Mouse (Mus musculus): Measurements from ENCODE around the gene Cltb. TPM values are rescaled to one million over a fixed set of nuclear protein-coding genes. Genes with fewer than 3 reads are reported as not detected.

Cltb gene
- total RNA-seq, 2 experiments from 2014 or later: 157 to 180 TPM

- DNase-seq (ENCODE audit: low spot score): no peak
Measured at GRCm38 (mm10) chr13:54564232-54565200, 46.6 kb downstream of the Cltb start.

DNA sequence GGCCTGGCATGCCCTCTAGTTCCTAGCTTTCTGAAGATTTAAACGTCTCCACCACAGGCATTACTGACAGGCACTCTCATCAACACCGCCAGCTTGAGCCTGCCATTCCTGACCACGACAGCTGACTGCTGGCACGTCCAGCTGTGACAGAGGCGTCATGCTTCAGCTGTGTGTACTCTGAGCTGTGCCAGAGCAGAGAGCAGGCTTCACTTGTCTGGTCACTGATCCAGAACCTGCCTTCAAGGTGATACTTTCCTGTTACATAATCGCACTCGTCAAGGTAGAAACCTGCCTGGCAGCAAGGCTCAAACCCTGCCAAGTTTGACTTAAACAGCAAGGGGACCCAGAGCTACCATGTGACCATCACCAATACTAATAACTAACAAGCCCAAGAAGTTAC, 48.6 kb downstream of the Cltb start:
- no peak for DNase-seq (ENCODE audit: low spot score)

DNA sequence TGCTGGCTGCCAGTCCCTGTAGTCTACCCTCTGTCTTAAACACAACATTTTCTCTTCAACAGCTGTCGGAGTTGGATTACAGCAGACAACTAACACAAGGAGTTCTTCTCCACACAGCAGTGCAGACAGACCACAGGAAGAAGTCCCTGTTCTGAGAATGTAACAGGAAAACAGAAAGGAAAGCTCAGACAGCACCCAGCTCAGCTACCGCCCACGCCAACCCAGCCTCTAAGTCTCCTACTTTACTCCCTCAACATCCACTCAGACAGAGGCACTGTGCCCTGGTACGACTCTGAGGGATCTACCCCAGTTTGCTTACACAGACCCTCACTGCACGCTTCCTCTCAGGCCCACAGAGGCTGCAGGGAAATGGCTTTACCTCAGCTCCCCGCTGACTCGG, 50.5 kb downstream of the Cltb start:
- no peak for DNase-seq (ENCODE audit: low spot score)

DNA sequence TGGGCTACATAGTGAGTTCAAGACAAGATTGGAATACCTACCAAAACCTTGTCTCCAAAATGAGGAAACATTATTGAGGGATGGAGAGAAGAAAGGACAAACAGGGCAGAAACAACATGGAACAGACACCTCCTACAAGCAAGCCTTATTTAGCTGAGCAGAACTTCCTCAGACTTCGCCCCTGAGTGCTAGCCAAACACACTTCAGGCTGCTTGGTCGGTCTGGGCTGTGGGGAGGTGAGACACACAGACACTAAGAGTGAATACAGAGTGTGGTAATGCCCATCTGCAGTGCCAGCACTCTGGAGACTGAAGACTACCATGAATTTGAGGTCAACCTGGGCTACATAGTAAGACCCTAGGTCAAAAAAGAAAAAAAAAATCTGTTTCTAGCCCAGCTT, 51.5 kb downstream of the Cltb start:
- DNase-seq (ENCODE audit: low spot score): no peak

DNA sequence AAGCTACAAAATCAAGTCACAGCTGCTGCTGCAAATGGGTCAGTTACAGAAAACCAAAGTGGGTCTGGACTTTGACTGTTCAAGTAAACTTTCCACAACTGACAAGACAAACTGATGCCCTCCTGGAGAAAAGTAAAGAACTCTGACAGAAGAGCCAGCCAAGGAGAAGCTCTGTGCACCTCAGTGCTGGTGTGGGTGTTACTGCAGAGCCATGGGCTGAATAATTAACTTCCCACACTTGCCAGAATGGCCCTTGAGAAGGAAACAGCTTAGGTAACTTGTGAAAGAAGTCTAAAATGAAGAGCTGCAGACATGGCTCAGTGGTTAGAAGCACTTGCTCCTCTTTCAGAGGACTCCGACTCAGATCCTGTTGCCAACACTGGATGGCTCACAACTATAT, 53.5 kb downstream of the Cltb start:
- no peak for DNase-seq (ENCODE audit: low spot score)

- DNase-seq (ENCODE audit: low spot score): peak; percentile 86
Measured at GRCm38 (mm10) chr13:54556796-54557195, 54.3 kb downstream of the Cltb start.

DNA sequence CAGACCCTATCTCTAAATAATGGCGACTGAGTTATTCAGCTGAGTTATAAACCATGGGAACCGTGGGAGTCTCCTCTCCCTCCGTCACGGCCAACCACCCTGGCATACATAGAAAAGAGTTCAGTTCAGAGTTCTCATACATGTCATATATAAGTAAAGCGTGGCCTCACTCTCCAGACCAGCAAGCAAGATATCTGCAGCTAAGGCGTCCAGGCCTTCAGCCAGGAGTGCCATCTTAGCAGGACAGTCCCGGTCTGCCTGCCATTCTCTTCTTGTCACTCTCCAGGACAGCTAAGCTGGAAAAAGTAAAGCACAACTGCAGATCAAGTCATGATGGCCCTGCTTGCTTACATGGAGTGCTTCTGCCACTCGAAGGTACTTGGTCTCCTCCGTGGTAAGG, 55.0 kb downstream of the Cltb start:
- no peak for DNase-seq (ENCODE audit: low spot score)

GRCm38 (mm10) chr13:54548036-54548435, 63.1 kb downstream of the Cltb start:
- DNase-seq (ENCODE audit: low spot score): no peak

Small RNA genes lying within 50 kb of the gene (microRNA-seq; reads per million reads assigned to microRNA genes)
- gene Gm24195: not detected

Other genes starting within 250 kb of the Cltb start
- gene Cplx2, start 240.0 kb downstream of the Cltb start, total RNA-seq (2021): under 1 TPM; 0.41 to 0.88 TPM
- gene Thoc3, start 142.5 kb downstream of the Cltb start, total RNA-seq (2021): 10 to 100 TPM; 12.8 to 13.5 TPM
- gene Simc1, start 107.6 kb downstream of the Cltb start, total RNA-seq (2021): 1 to 10 TPM; 2.2 to 2.9 TPM
- gene 4833439L19Rik, start 45.9 kb downstream of the Cltb start, total RNA-seq (2021): 100 to 1,000 TPM; 203 to 215 TPM
- gene Arl10, start 36.3 kb downstream of the Cltb start, total RNA-seq (2021): 1 to 10 TPM; 2.6 TPM
- gene Nop16, start 21.3 kb downstream of the Cltb start, total RNA-seq (2021): 10 to 100 TPM; 16.3 to 19.7 TPM
- 100 to 1,000 TPM; 151 to 154 TPM for gene Higd2a, start 21.1 kb downstream of the Cltb start, total RNA-seq (2021)
- 10 to 100 TPM; 12.0 to 16.4 TPM for gene Faf2, start 10.4 kb upstream of the Cltb start, total RNA-seq (2021)
- gene Rnf44, start 82.6 kb upstream of the Cltb start, total RNA-seq (2021): 10 to 100 TPM; 23.8 to 29.2 TPM
- not detected for gene Cdhr2, start 90.1 kb upstream of the Cltb start, total RNA-seq (2021)
- gene Gprin1, start 138.5 kb upstream of the Cltb start, total RNA-seq (2021): not detected
- gene Sncb, start 155.3 kb upstream of the Cltb start, total RNA-seq (2021): not detected
- not detected for gene Eif4e1b, start 172.7 kb upstream of the Cltb start, total RNA-seq (2021)
- 10 to 100 TPM; 19.1 to 23.1 TPM for gene Tspan17, start 178.0 kb upstream of the Cltb start, total RNA-seq (2021)